Mouse (Mus musculus) midbrain, embryonic 13.5 days (tissue): Measurements from ENCODE around the gene Fxr2. TPM values are rescaled to one million over a fixed set of nuclear protein-coding genes. Genes with fewer than 3 reads are reported as not detected.
A peak's percentile ranks its signal among the peaks of the same experiment; 100 is the strongest.

Source experiments
- ATAC-seq: fragments of 200-750 bp; cut with Nextera tagmentation; 2 replicates; pipeline ENCODE4 v1.8.0; 2017; ENCODE audit warnings: mild to moderate bottlenecking, moderate TSS enrichment, moderate library complexity
- H3K27ac ChIP-seq: fragments of 300-500 bp; sonication (generic); 2 replicates; pipeline ENCODE4 v1.5.1; 2015; ENCODE audit warnings: inconsistent platforms, mild to moderate bottlenecking, moderate library complexity
- H3K27me3 ChIP-seq: fragments of 300-500 bp; sonication (generic); 2 replicates; pipeline ENCODE4 v1.6.1; 2015; ENCODE audit warnings: mild to moderate bottlenecking, inconsistent platforms
- H3K36me3 ChIP-seq: fragments of 300-500 bp; sonication (generic); 2 replicates; pipeline ENCODE4 v1.6.1; 2015; ENCODE audit warnings: mild to moderate bottlenecking, inconsistent platforms
- H3K4me1 ChIP-seq: fragments of 300-500 bp; sonication (generic); replicated peaks from 2 replicates; pipeline ENCODE4 v1.6.1; 2015; ENCODE audit warnings: inconsistent platforms
- H3K4me2 ChIP-seq: fragments of 300-500 bp; sonication (generic); replicated peaks from 2 replicates; pipeline ENCODE4 v1.6.1; 2015; ENCODE audit warnings: moderate library complexity, mild to moderate bottlenecking, inconsistent platforms
- H3K4me3 ChIP-seq: fragments of 300-500 bp; sonication (generic); replicated peaks from 2 replicates; pipeline ENCODE4 v1.5.1; 2015; ENCODE audit warnings: mild to moderate bottlenecking, inconsistent platforms
- H3K9ac ChIP-seq: fragments of 300-500 bp; sonication (generic); replicated peaks from 2 replicates; pipeline ENCODE4 v1.6.1; 2015; ENCODE audit warnings: mild to moderate bottlenecking, inconsistent platforms
- H3K9me3 ChIP-seq: fragments of 300-500 bp; sonication (generic); 2 replicates; pipeline ENCODE4 v1.6.1; 2016; ENCODE audit warnings: mild to moderate bottlenecking, inconsistent platforms
- WGBS: fragments of 180-500 bp; shearing (Covaris S2); methylation state at CpG from one replicate; pipeline ENCODE4 v1.1.7; 2015; 5-methylcytosine and 5-hydroxymethylcytosine counted together
- polyA plus RNA-seq: library from polyadenylated mRNA; unstranded; fragments of >200 nt; fragmentation: Nextera tagmentation; extraction: Ambion mirVana; gene quantifications from 2 replicates; pipeline ENCODE4 v1.2.1, GENCODE M21; 2015

The Fxr2 gene
- polyA plus RNA-seq, 1 experiment from 2014 or later = 52.4 TPM

GRCm38 (mm10) chr11:69680136-69680855 lies 47.5 kb downstream of the Fxr2 start:
- Histone ChIP-seq H3K4me2 (peak overlapping the region; percentile 98), H3K4me1 (peaks cover 41% of the 10 kb centered on the region), H3K4me3 (peak overlapping the region; percentile 78), H3K9me3 (no peaks in the 10 kb centered on the region), H3K27ac (no peak overlapping the region), H3K9ac (peak overlapping the region; percentile 86; the same call in 1 of the 2 replicates), H3K36me3 (peaks cover 44% of the 10 kb centered on the region), H3K27me3 (peaks cover 5% of the 10 kb centered on the region; the same call in 1 of the 2 replicates)
- no peak for ATAC-seq
- 94% methylated on average over 30 of the region's 30 CpGs for WGBS

DNA sequence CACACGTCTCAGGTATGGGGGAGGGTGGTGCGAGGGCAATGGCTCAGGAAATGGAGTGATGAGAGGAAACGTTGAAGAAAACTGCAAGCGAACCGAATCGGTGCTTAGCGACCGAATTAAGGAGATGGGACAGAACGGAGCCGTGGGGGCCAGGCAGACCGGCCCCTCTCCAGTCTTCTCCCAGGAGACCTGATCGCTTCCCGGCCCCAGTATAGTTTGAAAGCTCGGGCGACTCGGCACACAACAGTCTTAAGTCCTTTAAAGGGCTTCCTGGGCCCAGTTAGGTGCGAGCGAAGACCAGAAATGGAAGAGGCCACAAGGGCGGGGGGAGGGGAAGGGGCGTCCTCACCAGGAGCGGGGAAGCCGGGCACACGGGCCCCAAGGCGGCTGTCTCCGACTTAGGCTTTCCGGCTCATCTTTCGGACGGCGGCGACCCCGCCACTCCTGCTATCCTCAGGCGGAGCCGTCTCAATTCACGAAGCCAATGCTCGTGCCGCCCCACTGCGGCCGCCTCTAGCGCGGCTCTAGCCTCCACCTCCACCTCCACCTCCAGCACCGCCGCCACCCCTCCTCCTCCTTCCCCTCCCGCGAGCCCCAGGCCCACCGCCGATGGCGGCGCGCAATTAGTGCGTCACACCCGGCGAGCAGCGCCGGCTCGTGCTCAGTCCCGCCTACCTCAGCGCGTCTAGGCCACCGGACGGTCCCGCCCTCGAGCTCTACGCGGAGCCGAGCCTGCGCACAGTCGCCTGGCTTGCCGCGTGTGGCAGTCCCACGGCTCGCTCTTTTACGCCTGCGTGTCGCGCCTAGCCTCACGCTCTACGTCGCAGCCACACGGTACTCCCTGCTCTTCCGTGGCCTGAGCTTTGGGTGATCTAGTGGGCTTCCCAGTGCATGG lies 48.8 kb downstream of the Fxr2 start, which contains the start of gene Senp3:
TSS of gene Senp3 (minus strand) at position 771 of the 895 bp plus-strand sequence.
- Histone ChIP-seq H3K4me2 (peak within 1 kb of the TSS; percentile 98), H3K4me3 (peak within 1 kb of the TSS; percentile 78), H3K9me3 (no peaks in the 10 kb centered on the region), H3K27ac (peak within 1 kb of the TSS; percentile 92), H3K36me3 (peaks cover 32% of the 10 kb centered on the region), H3K9ac (peak within 1 kb of the TSS; percentile 86), H3K27me3 (peaks cover 6% of the 10 kb centered on the region; the same call in 1 of the 2 replicates), H3K4me1 (peaks cover 44% of the 10 kb centered on the region)
- peak; percentile 98 for ATAC-seq
- WGBS = under 1% methylated on average over 79 of the region's 80 CpGs

GRCm38 (mm10) chr11:69682209-69682839 lies 49.5 kb downstream of the Fxr2 start:
- Histone ChIP-seq H3K4me2 (peak overlapping the region; percentile 98), H3K36me3 (peaks cover 24% of the 10 kb centered on the region), H3K27me3 (peaks cover 13% of the 10 kb centered on the region; the same call in 1 of the 2 replicates), H3K9me3 (no peaks in the 10 kb centered on the region), H3K4me1 (peaks cover 46% of the 10 kb centered on the region), H3K9ac (peak overlapping the region; percentile 86), H3K27ac (peak overlapping the region; percentile 92), H3K4me3 (peak overlapping the region; percentile 78)
- WGBS = 26% methylated on average over 24 of the region's 24 CpGs
- peak; percentile 31 for ATAC-seq

DNA sequence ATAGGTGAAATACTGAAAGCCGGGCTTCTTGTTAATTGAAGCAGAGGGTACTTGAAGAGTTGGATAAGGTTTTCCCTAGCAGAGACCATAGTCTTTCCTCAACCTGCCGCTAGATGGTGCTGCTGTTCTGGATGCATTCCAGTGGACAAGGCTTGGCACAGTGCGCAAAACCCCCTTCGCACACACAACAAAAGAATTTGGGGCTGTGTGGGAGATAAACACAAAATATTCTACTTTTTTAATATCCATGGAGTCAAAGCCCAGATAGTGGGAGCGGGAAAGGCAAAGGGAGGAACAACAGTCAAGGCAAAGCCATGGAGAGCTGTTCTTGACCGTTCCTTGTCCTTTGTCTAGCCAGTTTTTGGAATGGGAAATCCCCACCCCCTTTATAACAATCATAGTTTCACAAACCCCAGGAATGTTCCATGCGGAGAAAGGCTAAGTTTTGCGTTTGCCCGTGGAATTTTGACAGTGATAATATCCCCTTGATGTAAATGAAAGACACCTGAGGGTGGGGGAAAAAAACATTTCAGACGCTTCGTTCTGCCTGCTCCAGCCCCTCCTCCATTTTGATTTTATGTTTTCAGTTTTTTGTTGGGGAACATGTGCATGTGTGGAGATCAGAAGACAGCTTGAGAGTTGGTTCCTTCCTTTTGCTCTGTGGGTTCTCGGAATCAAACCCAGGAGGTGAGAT lies 50.2 kb downstream of the Fxr2 start:
- WGBS = 23% methylated on average over 12 of the region's 12 CpGs
- peaks cover 17% of the 10 kb centered on the region for H3K36me3 ChIP-seq
- H3K9ac ChIP-seq = peak overlapping the region; percentile 64
- peak overlapping the region; percentile 98 for H3K4me2 ChIP-seq
- H3K27ac ChIP-seq = peak overlapping the region; percentile 92
- peak overlapping the region; percentile 15 for H3K4me3 ChIP-seq
- H3K27me3 ChIP-seq = peaks cover 13% of the 10 kb centered on the region; the same call in 1 of the 2 replicates
- peaks cover 46% of the 10 kb centered on the region for H3K4me1 ChIP-seq
- ATAC-seq = peak; percentile 46
- no peaks in the 10 kb centered on the region for H3K9me3 ChIP-seq

- Histone ChIP-seq H3K4me1 (peaks cover 44% of the 10 kb centered on the region), H3K4me2 (no peak overlapping the region; the same call in 1 of the 2 replicates), H3K27me3 (peaks cover 13% of the 10 kb centered on the region; the same call in 1 of the 2 replicates), H3K9ac (peak overlapping the region; percentile 64), H3K27ac (peak overlapping the region; percentile 92; the same call in 1 of the 2 replicates), H3K4me3 (no peak overlapping the region), H3K9me3 (no peaks in the 10 kb centered on the region), H3K36me3 (peaks cover 11% of the 10 kb centered on the region)
- WGBS = 85% methylated on average over 7 of the region's 7 CpGs
- no peak for ATAC-seq
These were observed 50.8 kb downstream of the Fxr2 start for GRCm38 (mm10) chr11:69683576-69683975.

DNA sequence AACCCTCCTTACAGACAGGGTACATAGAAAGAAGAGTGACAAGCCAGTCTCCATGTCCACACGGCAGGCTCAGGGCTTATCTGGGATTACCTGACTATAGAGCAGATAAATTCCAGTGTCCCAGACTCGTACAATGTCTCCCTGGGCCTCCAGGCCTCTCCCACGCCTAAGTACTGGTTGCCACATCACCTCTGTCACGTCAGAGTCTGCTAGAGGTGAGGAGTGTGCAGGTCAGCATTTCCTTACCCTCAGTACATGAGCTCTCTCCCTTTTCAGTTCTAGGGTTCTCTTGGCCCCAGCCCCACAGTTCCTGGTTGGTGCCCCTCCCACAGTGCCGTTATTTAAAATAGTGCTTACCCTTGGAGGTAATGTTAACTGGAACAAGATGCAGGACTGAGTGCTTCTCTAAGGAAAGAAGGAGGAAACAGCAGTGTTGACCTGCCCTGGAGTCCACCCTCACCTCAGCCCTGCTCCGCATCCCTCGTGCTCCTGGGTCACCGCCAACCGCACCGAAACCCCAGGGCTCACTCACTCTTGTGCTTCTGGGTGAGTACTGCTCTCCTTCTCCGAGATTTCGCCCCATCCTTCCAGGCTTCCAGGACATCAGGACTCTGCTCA lies 51.4 kb downstream of the Fxr2 start:
- no peak overlapping the region for H3K4me2 ChIP-seq
- H3K4me3 ChIP-seq = no peak overlapping the region
- peaks cover 13% of the 10 kb centered on the region; the same call in 1 of the 2 replicates for H3K27me3 ChIP-seq
- H3K36me3 ChIP-seq = peaks cover 9% of the 10 kb centered on the region
- H3K9ac ChIP-seq = no peak overlapping the region
- WGBS = 79% methylated on average over 12 of the region's 12 CpGs
- H3K27ac ChIP-seq = no peak overlapping the region
- ATAC-seq = no peak
- H3K4me1 ChIP-seq = peaks cover 38% of the 10 kb centered on the region
- H3K9me3 ChIP-seq = no peaks in the 10 kb centered on the region

DNA sequence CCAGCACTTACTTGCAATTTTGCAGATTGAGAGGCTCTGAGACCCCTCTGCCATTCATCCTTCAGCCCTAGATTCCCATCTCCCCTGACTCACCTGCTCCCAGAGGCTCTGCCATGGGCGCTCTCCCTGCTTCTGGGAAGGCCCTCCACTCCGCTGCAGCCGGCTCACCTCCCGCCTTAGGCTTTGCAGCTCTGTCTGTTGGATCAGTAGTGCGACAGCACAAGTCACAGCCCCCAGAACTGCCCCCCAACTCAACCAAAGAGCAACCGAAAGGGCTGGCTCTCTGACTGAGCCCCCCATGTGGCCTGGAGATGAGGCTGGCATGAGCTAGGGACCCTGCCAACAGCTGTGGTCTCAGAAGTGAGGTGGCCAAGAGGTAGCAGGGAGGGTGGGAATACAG lies 52.1 kb downstream of the Fxr2 start:
- Histone ChIP-seq H3K27me3 (peaks cover 13% of the 10 kb centered on the region; the same call in 1 of the 2 replicates), H3K36me3 (peaks cover 5% of the 10 kb centered on the region), H3K9ac (no peak overlapping the region; the same call in 1 of the 2 replicates), H3K4me1 (peaks cover 31% of the 10 kb centered on the region), H3K4me2 (no peak overlapping the region), H3K27ac (no peak overlapping the region), H3K9me3 (no peaks in the 10 kb centered on the region), H3K4me3 (no peak overlapping the region)
- WGBS = 80% methylated on average over 6 of the region's 6 CpGs
- no peak for ATAC-seq

GRCm38 (mm10) chr11:69685526-69686148 lies 52.8 kb downstream of the Fxr2 start, which contains the start of gene Tnfsf13:
Gene Tnfsf13 (minus strand): TSS chr11:69685784.
- 55% methylated on average over 10 of the region's 10 CpGs for WGBS
- ATAC-seq = no peak
- Histone ChIP-seq H3K9ac (peak within 1 kb of the TSS; percentile 28; the same call in 1 of the 2 replicates), H3K27me3 (peaks cover 13% of the 10 kb centered on the region; the same call in 1 of the 2 replicates), H3K27ac (no peak within 1 kb of the TSS), H3K4me2 (no peak within 1 kb of the TSS), H3K4me3 (no peak within 1 kb of the TSS), H3K4me1 (peaks cover 24% of the 10 kb centered on the region), H3K9me3 (no peaks in the 10 kb centered on the region), H3K36me3 (no peaks in the 10 kb centered on the region)

DNA sequence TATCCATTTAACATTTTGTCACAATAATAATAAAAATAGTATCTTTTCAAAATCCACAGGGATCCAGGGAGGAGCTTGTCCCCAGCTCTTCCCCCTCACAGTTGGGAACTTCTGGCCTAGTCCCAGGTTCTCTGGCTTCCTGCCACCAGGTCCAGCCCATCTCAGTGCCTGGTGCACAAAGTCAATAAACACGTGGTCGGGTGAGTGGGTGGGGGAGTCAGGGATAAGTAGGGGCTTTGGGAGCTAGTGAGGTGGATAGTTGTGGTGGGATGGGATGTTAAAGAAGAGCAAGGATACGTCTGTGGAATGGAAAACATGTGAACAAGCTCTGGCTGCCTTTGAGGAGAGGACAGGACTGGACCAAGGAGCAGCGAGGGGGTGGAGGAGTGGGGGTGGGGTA lies 53.6 kb downstream of the Fxr2 start:
- H3K4me3 ChIP-seq = no peak overlapping the region
- peak overlapping the region; percentile 28; the same call in 1 of the 2 replicates for H3K9ac ChIP-seq
- no peak overlapping the region for H3K4me2 ChIP-seq
- H3K4me1 ChIP-seq = peaks cover 18% of the 10 kb centered on the region
- 14% methylated on average over 4 of the region's 4 CpGs for WGBS
- no peaks in the 10 kb centered on the region for H3K36me3 ChIP-seq
- H3K9me3 ChIP-seq = no peaks in the 10 kb centered on the region
- ATAC-seq = no peak
- peaks cover 13% of the 10 kb centered on the region; the same call in 1 of the 2 replicates for H3K27me3 ChIP-seq
- no peak overlapping the region for H3K27ac ChIP-seq

DNA sequence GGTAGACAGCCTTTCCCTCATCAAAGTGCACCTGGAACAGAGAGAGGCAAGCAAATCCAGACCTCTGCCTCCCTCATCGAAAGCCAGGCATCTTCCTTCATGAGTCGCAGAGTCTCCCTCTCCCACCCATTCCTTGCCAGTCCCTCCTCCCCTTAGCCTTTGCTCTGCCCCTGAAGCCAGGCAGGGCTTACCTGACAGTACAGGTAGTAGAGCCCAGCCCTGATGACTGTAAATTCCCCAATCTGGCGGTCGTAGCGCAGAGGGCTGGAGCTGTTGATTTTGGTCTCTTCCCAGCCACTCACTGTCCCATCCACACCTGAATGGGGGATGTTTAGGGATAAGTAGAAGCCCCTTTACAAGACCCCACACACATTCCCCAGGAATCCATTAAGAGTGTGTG lies 54.3 kb downstream of the Fxr2 start:
- H3K9ac ChIP-seq = peak overlapping the region; percentile 44; the same call in 1 of the 2 replicates
- 56% methylated on average over 5 of the region's 5 CpGs for WGBS
- no peak for ATAC-seq

More for the DNA sequence above, 54.3 kb downstream of the Fxr2 start:
- no peaks in the 10 kb centered on the region for H3K36me3 ChIP-seq
- H3K4me2 ChIP-seq = no peak overlapping the region
- H3K27ac ChIP-seq = no peak overlapping the region
- H3K4me1 ChIP-seq = peaks cover 18% of the 10 kb centered on the region
- no peaks in the 10 kb centered on the region for H3K9me3 ChIP-seq
- H3K4me3 ChIP-seq = no peak overlapping the region
- peaks cover 13% of the 10 kb centered on the region; the same call in 1 of the 2 replicates for H3K27me3 ChIP-seq
